8 mouse cellular contexts compared by ENCODE assay signal in the genomic region with DNA sequence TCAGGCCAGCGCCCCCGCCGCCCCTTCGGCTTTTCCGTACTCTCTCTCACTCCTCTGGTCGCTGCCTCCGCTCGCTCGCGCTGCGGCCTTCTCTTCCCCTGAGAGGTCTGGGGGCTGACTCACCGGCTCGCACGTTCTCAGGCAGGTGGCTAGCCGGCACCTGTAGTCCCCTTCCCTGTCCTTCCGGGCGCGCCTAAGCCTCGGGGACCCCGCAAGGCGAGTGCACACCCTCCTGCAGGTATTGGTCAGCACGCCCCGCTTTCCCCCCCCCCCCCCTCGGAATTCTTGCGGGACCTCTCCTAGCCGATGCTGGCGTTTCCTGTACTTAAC. TPM values are rescaled to one million over a fixed set of nuclear protein-coding genes. Genes with fewer than 3 reads are reported as not detected.
DNase-seq lines count a peak whose midpoint lies in the region; ATAC-seq and TF ChIP-seq lines count a peak whose summit lies in the region.

A gene (minus strand): TSS at position 176 of the 330 bp plus-strand sequence.

- H3K4me1 ChIP-seq in midbrain, embryonic 15.5 days = peaks cover 8% of the 10 kb centered on the region; the same call in 1 of the 2 replicates

- H3K9me3 ChIP-seq in midbrain, embryonic 15.5 days = no peaks in the 10 kb centered on the region

- 2% methylated on average over 22 of the region's 27 CpGs for WGBS in midbrain, embryonic 15.5 days

- no peaks in the 10 kb centered on the region for H3K27me3 ChIP-seq in midbrain, embryonic 15.5 days (replicated peaks)

- peak within 1 kb of the TSS; percentile 98 for H3K4me3 ChIP-seq in layer of hippocampus, adult 2 months
- peak within 1 kb of the TSS; percentile 94 for H3K4me3 ChIP-seq in midbrain, embryonic 15.5 days

- H3K4me2 ChIP-seq in midbrain, embryonic 15.5 days = peak within 1 kb of the TSS; percentile 80

- H3K9ac ChIP-seq in midbrain, embryonic 15.5 days = peak within 1 kb of the TSS; percentile 82

- DNase-seq in layer of hippocampus, adult 2 months (ENCODE audit: low spot score in 2 of 2) = no peak
- no peak for DNase-seq in layer of hippocampus, adult 11-12 months (ENCODE audit: low spot score)
- DNase-seq in adrenal gland, postnatal 4 days (ENCODE audit: low spot score in 2 of 2) = no peak
- no peak for DNase-seq in layer of hippocampus, postnatal 25 days (ENCODE audit: extremely low spot score in 1 of 2, low spot score in 1 of 2)
- DNase-seq in right cerebral cortex, postnatal 4 days = no peak
- DNase-seq in embryo, embryonic 10 days (ENCODE audit: low spot score) = no peak

- ATAC-seq in granulocyte monocyte progenitor cell, adult 5-6 weeks (replicated peaks; ENCODE audit: poor library complexity, severe bottlenecking) = no peak
- peak; percentile 85; the same call in 1 of the 2 replicates for ATAC-seq in midbrain, embryonic 15.5 days (replicated peaks)

- peak within 1 kb of the TSS; percentile 100 for H3K27ac ChIP-seq in layer of hippocampus, adult 2 months
- H3K27ac ChIP-seq in midbrain, embryonic 15.5 days = peak within 1 kb of the TSS; percentile 87

- TF ChIP-seq CTCF in layer of hippocampus, adult 2 months (conservative IDR thresholded peaks at IDR 0.05) = no peak

- no peaks in the 10 kb centered on the region for H3K36me3 ChIP-seq in midbrain, embryonic 15.5 days (replicated peaks)

RNA-seq across cellular contexts. Expression of the gene that starts here (rescaled TPM):
- total RNA-seq in layer of hippocampus, adult 2 months (2021) = 10 to 100 TPM; 65.5 to 69.7 TPM
- 10 to 100 TPM; 23.9 to 28.1 TPM for total RNA-seq in adrenal gland, postnatal 4 days (2021)
- total RNA-seq in granulocyte monocyte progenitor cell, adult 5-6 weeks (2014; fragmentation: Nextera tagmentation) = 5.7 and 19.7 TPM in 2 replicates
- total RNA-seq in granulocyte monocyte progenitor cell, adult 5-6 weeks (2017) = 21.6 and 22.9 TPM in 2 replicates
- total RNA-seq in layer of hippocampus, postnatal 25 days (2021) = 10 to 100 TPM; 57.4 to 61.7 TPM
- 16.8 and 17.2 TPM in 2 replicates for polyA plus RNA-seq in midbrain, embryonic 15.5 days (2015; fragmentation: Nextera tagmentation; extraction: Ambion mirVana)
